Mouse (Mus musculus) forebrain, embryonic 15.5 days (tissue): Measurements from ENCODE around the gene Ubxn2a. TPM values are rescaled to one million over a fixed set of nuclear protein-coding genes. Genes with fewer than 3 reads are reported as not detected.

ENCODE experiments used
- ATAC-seq: fragments of 200-750 bp; cut with Nextera tagmentation; replicated peaks from 2 replicates; pipeline ENCODE4 v1.8.0; 2017; ENCODE audit warnings: mild to moderate bottlenecking, moderate TSS enrichment, moderate library complexity
- H3K27ac ChIP-seq: fragments of 300-500 bp; sonication (generic); replicated peaks from 2 replicates; pipeline ENCODE4 v1.5.1; 2015; ENCODE audit warnings: mild to moderate bottlenecking, inconsistent platforms
- H3K27me3 ChIP-seq: fragments of 300-500 bp; sonication (generic); 2 replicates; pipeline ENCODE4 v1.6.1; 2015; ENCODE audit warnings: inconsistent platforms
- H3K36me3 ChIP-seq: fragments of 300-500 bp; sonication (generic); 2 replicates; pipeline ENCODE4 v1.6.1; 2015; ENCODE audit warnings: mild to moderate bottlenecking, inconsistent platforms
- H3K4me1 ChIP-seq: fragments of 300-500 bp; sonication (generic); 2 replicates; pipeline ENCODE4 v1.6.1; 2015; ENCODE audit warnings: inconsistent platforms
- H3K4me2 ChIP-seq: fragments of 300-500 bp; sonication (generic); replicated peaks from 2 replicates; pipeline ENCODE4 v1.6.1; 2015; ENCODE audit warnings: mild to moderate bottlenecking, inconsistent platforms
- H3K4me3 ChIP-seq: fragments of 300-500 bp; sonication (generic); 2 replicates; pipeline ENCODE4 v1.5.1; 2015; ENCODE audit warnings: mild to moderate bottlenecking, inconsistent platforms
- H3K9ac ChIP-seq: fragments of 300-500 bp; sonication (generic); replicated peaks from 2 replicates; pipeline ENCODE4 v1.6.1; 2015; ENCODE audit warnings: mild to moderate bottlenecking, inconsistent platforms
- H3K9me3 ChIP-seq: fragments of 300-500 bp; sonication (generic); 2 replicates; pipeline ENCODE4 v1.6.1; 2016; ENCODE audit warnings: inconsistent platforms
- WGBS: fragments of 180-500 bp; shearing (Covaris S2); methylation state at CpG from one replicate; pipeline ENCODE4 v1.1.7; 2015; ENCODE audit warnings: mixed read lengths; 5-methylcytosine and 5-hydroxymethylcytosine counted together
- polyA plus RNA-seq: library from polyadenylated mRNA; unstranded; fragments of >200 nt; fragmentation: Nextera tagmentation; extraction: Ambion mirVana; gene quantifications from 2 replicates; pipeline ENCODE4 v1.2.1, GENCODE M21; 2015

Ubxn2a gene
- polyA plus RNA-seq, 1 experiment from 2014 or later: 50.7 TPM

GRCm38 (mm10) chr12:4843741-4844140 lies 63.8 kb downstream of the Ubxn2a start:
- Histone ChIP-seq H3K9me3 (no peaks in the 10 kb centered on the region), H3K4me2 (peak overlapping the region; percentile 60), H3K4me1 (peaks cover 23% of the 10 kb centered on the region), H3K4me3 (peak overlapping the region; percentile 61), H3K27ac (0 out of 2 replicates have a peak overlapping the region, but pooled peaks have one; percentile 25), H3K27me3 (peaks cover 6% of the 10 kb centered on the region; the same call in 1 of the 2 replicates), H3K36me3 (no peaks in the 10 kb centered on the region), H3K9ac (peak overlapping the region; percentile 43)
- peak; percentile 43 for ATAC-seq
- under 1% methylated on average over 12 of the region's 12 CpGs for WGBS

- H3K27ac ChIP-seq: 0 out of 2 replicates have a peak within 1 kb of the TSS, but pooled peaks have one; percentile 25
- H3K4me3 ChIP-seq: peak within 1 kb of the TSS; percentile 61
- peak within 1 kb of the TSS; percentile 43 for H3K9ac ChIP-seq
- ATAC-seq: peak; percentile 94
- no peaks in the 10 kb centered on the region for H3K36me3 ChIP-seq
- H3K4me1 ChIP-seq: peaks cover 23% of the 10 kb centered on the region
- H3K27me3 ChIP-seq: peaks cover 6% of the 10 kb centered on the region; the same call in 1 of the 2 replicates
- no peaks in the 10 kb centered on the region for H3K9me3 ChIP-seq
- peak within 1 kb of the TSS; percentile 60 for H3K4me2 ChIP-seq
- WGBS: 1% methylated on average over 30 of the region's 30 CpGs
Observed at GRCm38 (mm10) chr12:4842890-4843597, 64.5 kb downstream of the Ubxn2a start, which contains the start of gene Wdcp. TSS of gene Wdcp (plus strand) at chr12:4843303.

- H3K27ac ChIP-seq: no peak overlapping the region
- peak overlapping the region; percentile 61; the same call in 1 of the 2 replicates for H3K4me3 ChIP-seq
- no peak overlapping the region for H3K9ac ChIP-seq
- H3K27me3 ChIP-seq: peaks cover 6% of the 10 kb centered on the region; the same call in 1 of the 2 replicates
- no peak overlapping the region for H3K4me2 ChIP-seq
- no peaks in the 10 kb centered on the region for H3K9me3 ChIP-seq
- no peaks in the 10 kb centered on the region for H3K36me3 ChIP-seq
- WGBS: 93% methylated on average over 8 of the region's 8 CpGs
- peaks cover 23% of the 10 kb centered on the region for H3K4me1 ChIP-seq
- no peak; the same call in 1 of the 2 replicates for ATAC-seq
Observed at GRCm38 (mm10) chr12:4842456-4842855, 65.0 kb downstream of the Ubxn2a start.

- Histone ChIP-seq H3K27me3 (peaks cover 6% of the 10 kb centered on the region; the same call in 1 of the 2 replicates), H3K9ac (peak within 1 kb of the TSS; percentile 70), H3K9me3 (no peaks in the 10 kb centered on the region), H3K4me1 (peaks cover 23% of the 10 kb centered on the region), H3K36me3 (no peaks in the 10 kb centered on the region), H3K27ac (no peak within 1 kb of the TSS), H3K4me2 (peak within 1 kb of the TSS; percentile 72), H3K4me3 (peak within 1 kb of the TSS; percentile 74)
- ATAC-seq: peak; percentile 46
- under 1% methylated on average over 37 of the region's 37 CpGs for WGBS
Observed at GRCm38 (mm10) chr12:4841392-4841887, 66.1 kb downstream of the Ubxn2a start, which contains the start of gene Fkbp1b. TSS of gene Fkbp1b (minus strand) at chr12:4841591.

- ATAC-seq: peak; percentile 2; the same call in 1 of the 2 replicates
- Histone ChIP-seq H3K27ac (no peak overlapping the region), H3K27me3 (peaks cover 6% of the 10 kb centered on the region; the same call in 1 of the 2 replicates), H3K9ac (peak overlapping the region; percentile 70), H3K36me3 (no peaks in the 10 kb centered on the region), H3K4me2 (peak overlapping the region; percentile 72), H3K4me3 (peak overlapping the region; percentile 74), H3K9me3 (no peaks in the 10 kb centered on the region), H3K4me1 (peaks cover 23% of the 10 kb centered on the region)
- under 1% methylated on average over 11 of the region's 11 CpGs for WGBS
Observed at GRCm38 (mm10) chr12:4840741-4841140, 66.8 kb downstream of the Ubxn2a start.

- no peak overlapping the region for H3K9ac ChIP-seq
- H3K36me3 ChIP-seq: no peaks in the 10 kb centered on the region
- H3K4me3 ChIP-seq: no peak overlapping the region
- no peaks in the 10 kb centered on the region for H3K9me3 ChIP-seq
- H3K4me2 ChIP-seq: no peak overlapping the region
- H3K27me3 ChIP-seq: peaks cover 6% of the 10 kb centered on the region; the same call in 1 of the 2 replicates
- no peak for ATAC-seq
- no peak overlapping the region for H3K27ac ChIP-seq
- WGBS: 68% methylated on average over 6 of the region's 6 CpGs
- H3K4me1 ChIP-seq: peaks cover 23% of the 10 kb centered on the region
Observed at GRCm38 (mm10) chr12:4840010-4840409, 67.5 kb downstream of the Ubxn2a start.

GRCm38 (mm10) chr12:4836959-4837358 lies 70.5 kb downstream of the Ubxn2a start:
- peaks cover 12% of the 10 kb centered on the region for H3K4me1 ChIP-seq
- peaks cover 6% of the 10 kb centered on the region; the same call in 1 of the 2 replicates for H3K27me3 ChIP-seq
- no peak for ATAC-seq
- no peak overlapping the region for H3K27ac ChIP-seq
- no peak overlapping the region for H3K9ac ChIP-seq
- H3K9me3 ChIP-seq: no peaks in the 10 kb centered on the region
- H3K4me3 ChIP-seq: no peak overlapping the region
- 55% methylated on average over 4 of the region's 4 CpGs for WGBS
- H3K36me3 ChIP-seq: peaks cover 9% of the 10 kb centered on the region
- no peak overlapping the region for H3K4me2 ChIP-seq

Other genes starting within 250 kb of the Ubxn2a start
- 0.61 and 0.89 TPM in 2 replicates for gene Fam228a, start 169.3 kb downstream of the Ubxn2a start, polyA plus RNA-seq
- gene Pfn4, start 138.7 kb downstream of the Ubxn2a start, polyA plus RNA-seq: 9.3 and 10.7 TPM in 2 replicates
- gene Fam228b, start 138.4 kb downstream of the Ubxn2a start, polyA plus RNA-seq: 4.8 TPM in 2 replicates
- gene Sf3b6, start 90.2 kb downstream of the Ubxn2a start, polyA plus RNA-seq: 245 and 258 TPM in 2 replicates
- 20.0 and 23.9 TPM in 2 replicates for gene Fkbp1b, start 66.1 kb downstream of the Ubxn2a start, polyA plus RNA-seq
- gene Wdcp, start 64.4 kb downstream of the Ubxn2a start, polyA plus RNA-seq: 14.5 and 16.0 TPM in 2 replicates
- gene Mfsd2b, start 33.3 kb downstream of the Ubxn2a start, polyA plus RNA-seq: 0.81 and 1.1 TPM in 2 replicates
- 11.3 and 12.4 TPM in 2 replicates for gene Atad2b, start 9.6 kb upstream of the Ubxn2a start, polyA plus RNA-seq